Mouse (Mus musculus) cortical plate, adult 2 months (tissue): ENCODE measurements around the gene Zmynd19.

Experiments used
- CTCF ChIP-seq: fragments of 200-500 bp; IDR thresholded peaks from 2 replicates; pipeline ENCODE4 v1.5.1; 2011; ENCODE audit warnings: mild to moderate bottlenecking, control low read depth, low read length; ENCODE audit not compliant: insufficient read depth; ENCODE audit errors: extremely low read depth
- POLR2A ChIP-seq: fragments of 200-500 bp; IDR thresholded peaks from 2 replicates; pipeline ENCODE4 v1.6.1; 2011; ENCODE audit warnings: mild to moderate bottlenecking, low read length, control low read depth; ENCODE audit not compliant: insufficient read depth; ENCODE audit errors: extremely low read depth

DNA sequence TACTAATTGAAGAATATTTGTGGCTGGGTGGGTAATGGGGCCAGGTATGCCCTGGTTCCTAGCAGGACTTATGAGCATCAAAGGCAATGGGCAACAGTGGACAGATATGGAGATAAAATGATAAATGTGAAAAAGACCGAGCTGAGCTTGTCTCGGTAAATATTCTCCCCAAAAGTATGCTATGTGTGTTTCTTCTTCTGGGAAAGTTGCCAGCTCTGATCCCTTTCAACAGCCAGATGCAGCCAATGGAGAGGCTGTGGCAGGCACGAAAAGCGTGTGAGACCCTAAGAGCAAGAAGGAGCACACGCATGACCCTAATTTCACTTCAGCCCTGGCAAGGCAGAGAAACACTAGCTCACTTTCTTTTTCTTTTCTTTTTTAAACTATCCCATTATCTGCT lies 48.5 kb upstream of the Zmynd19 start:
- TF ChIP-seq CTCF (no peak), POLR2A (no peak)
